Mouse (Mus musculus) thymus, adult 2 months (tissue): ENCODE data around the gene Apba1.

Source experiments
- CTCF ChIP-seq: fragments of 200-500 bp; IDR thresholded peaks from 2 replicates; pipeline ENCODE4 v1.5.1; 2012; ENCODE audit warnings: mild to moderate bottlenecking, control low read depth, low read length, moderate library complexity, borderline replicate concordance; ENCODE audit not compliant: control insufficient read depth, poor library complexity, insufficient read depth; ENCODE audit errors: extremely low read depth
- POLR2A ChIP-seq: fragments of 200-500 bp; IDR thresholded peaks from 2 replicates; pipeline ENCODE4 v1.6.1; 2012; ENCODE audit warnings: mild to moderate bottlenecking, low read length, control low read depth, moderate library complexity; ENCODE audit not compliant: control insufficient read depth, poor library complexity, insufficient read depth; ENCODE audit errors: extremely low read depth

- TF ChIP-seq CTCF (no peak), POLR2A (no peak)
These were observed 202.3 kb downstream of the Apba1 start for GRCm38 (mm10) chr19:23960831-23961447.
